Mouse (Mus musculus) lung, embryonic 15.5 days (tissue): ENCODE results near the gene Bod1l. TPM values are rescaled to one million over a fixed set of nuclear protein-coding genes. Genes with fewer than 3 reads are reported as not detected.

Source experiments
- ATAC-seq: fragments of 200-750 bp; cut with Nextera tagmentation; 2 replicates; pipeline ENCODE4 v1.8.0; 2017; ENCODE audit warnings: moderate number of reproducible peaks, borderline replicate concordance; ENCODE audit not compliant: low FRiP score, low TSS enrichment; ENCODE audit errors: extremely low read depth
- H3K27ac ChIP-seq: fragments of 300-500 bp; sonication (generic); 2 replicates; pipeline ENCODE4 v1.5.1; 2015; ENCODE audit warnings: moderate library complexity, mild to moderate bottlenecking, inconsistent platforms
- H3K27me3 ChIP-seq: fragments of 300-500 bp; sonication (generic); 2 replicates; pipeline ENCODE4 v1.6.1; 2015; ENCODE audit warnings: inconsistent platforms
- H3K36me3 ChIP-seq: fragments of 300-500 bp; sonication (generic); 2 replicates; pipeline ENCODE4 v1.6.1; 2015; ENCODE audit warnings: inconsistent platforms
- H3K4me1 ChIP-seq: fragments of 300-500 bp; sonication (generic); 2 replicates; pipeline ENCODE4 v1.6.1; 2015; ENCODE audit warnings: inconsistent platforms
- H3K4me2 ChIP-seq: fragments of 300-500 bp; sonication (generic); 2 replicates; pipeline ENCODE4 v1.6.1; 2015; ENCODE audit warnings: inconsistent platforms, mild to moderate bottlenecking, moderate library complexity
- H3K4me3 ChIP-seq: fragments of 300-500 bp; sonication (generic); 2 replicates; pipeline ENCODE4 v1.5.1; 2015; ENCODE audit warnings: mild to moderate bottlenecking, inconsistent platforms
- H3K9ac ChIP-seq: fragments of 300-500 bp; sonication (generic); 2 replicates; pipeline ENCODE4 v1.6.1; 2015; ENCODE audit warnings: inconsistent platforms
- H3K9me3 ChIP-seq: fragments of 300-500 bp; sonication (generic); 2 replicates; pipeline ENCODE4 v1.6.1; 2016; ENCODE audit warnings: inconsistent platforms
- WGBS: fragments of 180-500 bp; shearing (Covaris S2); methylation state at CpG from one replicate; pipeline ENCODE4 v1.1.7; 2015; 5-methylcytosine and 5-hydroxymethylcytosine counted together
- polyA plus RNA-seq: library from polyadenylated mRNA; unstranded; fragments of >200 nt; fragmentation: Nextera tagmentation; extraction: Ambion mirVana; gene quantifications from 2 replicates; pipeline ENCODE4 v1.2.1, GENCODE M21; 2015

Bod1l gene
- polyA plus RNA-seq, 1 experiment from 2014 or later: 24.0 TPM

DNA sequence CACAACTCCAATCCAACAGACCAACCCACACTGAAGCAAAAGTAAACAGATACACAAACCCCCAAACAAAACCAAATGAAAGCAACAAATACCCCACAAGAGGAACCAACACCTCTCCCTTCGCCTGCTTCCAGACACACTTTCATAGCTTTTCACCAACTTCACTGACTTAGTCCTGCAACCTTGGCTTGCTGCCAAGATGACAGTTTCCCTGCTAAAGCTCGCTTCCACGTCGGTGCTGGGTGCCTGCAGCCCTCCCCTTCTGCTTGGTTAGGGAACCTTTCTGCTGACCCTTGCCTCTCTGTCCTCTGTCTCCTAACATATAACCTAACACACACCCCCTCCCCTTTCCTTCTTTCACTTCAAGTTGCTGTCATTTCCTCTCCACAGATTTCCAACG lies 1.4 kb downstream of the Bod1l start:
- no peak for ATAC-seq
- no peaks in the 10 kb centered on the region for H3K9me3 ChIP-seq
- no peak overlapping the region for H3K27ac ChIP-seq
- peak overlapping the region; percentile 97 for H3K9ac ChIP-seq
- peak overlapping the region; percentile 99 for H3K4me3 ChIP-seq
- 7% methylated on average over 5 of the region's 5 CpGs for WGBS
- H3K27me3 ChIP-seq: no peaks in the 10 kb centered on the region
- no peaks in the 10 kb centered on the region for H3K36me3 ChIP-seq
- peaks cover 19% of the 10 kb centered on the region for H3K4me1 ChIP-seq
- peak overlapping the region; percentile 77 for H3K4me2 ChIP-seq

DNA sequence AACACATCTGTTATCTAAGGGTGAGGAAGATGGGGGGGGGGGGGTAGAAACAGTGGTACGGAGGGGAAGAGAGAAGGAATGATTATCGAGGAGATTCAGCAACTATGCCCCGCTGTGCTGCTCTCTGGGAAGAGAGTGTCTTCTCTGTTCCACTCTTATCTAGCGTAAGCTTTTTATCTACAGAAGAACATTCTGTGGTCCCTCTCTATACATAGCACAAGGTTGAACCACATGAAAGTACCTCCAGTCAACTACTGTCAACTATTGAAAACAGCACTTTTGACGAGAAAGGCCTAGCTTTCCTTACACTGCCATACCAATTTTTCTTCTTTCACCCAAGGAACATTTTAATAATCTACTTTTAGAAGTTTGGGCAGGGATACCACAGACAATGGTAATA lies 2.4 kb downstream of the Bod1l start:
- Histone ChIP-seq H3K9ac (no peak overlapping the region), H3K4me2 (no peak overlapping the region), H3K4me3 (no peak overlapping the region), H3K36me3 (peaks cover 4% of the 10 kb centered on the region; the same call in 1 of the 2 replicates), H3K27me3 (no peaks in the 10 kb centered on the region), H3K9me3 (no peaks in the 10 kb centered on the region), H3K27ac (no peak overlapping the region), H3K4me1 (peaks cover 19% of the 10 kb centered on the region)
- ATAC-seq: no peak
- WGBS: 88% methylated on average over 5 of the region's 5 CpGs

DNA sequence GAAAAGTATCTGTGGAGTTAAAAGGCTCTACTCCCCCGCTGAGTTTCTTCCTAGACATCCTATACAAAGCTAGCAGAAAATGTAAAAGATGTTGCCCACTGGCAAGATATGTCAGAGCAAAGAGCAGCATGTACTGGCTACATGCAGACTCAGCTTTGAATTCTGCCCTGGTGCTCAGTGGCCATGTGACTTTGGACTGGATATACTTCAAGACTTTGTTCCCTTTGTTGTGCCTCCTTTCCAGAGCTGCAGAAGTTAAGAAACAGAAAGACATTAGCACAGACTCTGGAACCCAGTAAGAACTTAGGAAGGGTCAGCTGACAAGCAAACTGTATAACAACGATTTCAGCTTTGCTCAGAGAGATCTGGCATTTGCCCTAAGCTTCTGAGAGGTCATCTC lies 14.0 kb downstream of the Bod1l start:
- Histone ChIP-seq H3K9me3 (no peaks in the 10 kb centered on the region), H3K4me3 (no peak overlapping the region), H3K36me3 (peaks cover 79% of the 10 kb centered on the region), H3K4me2 (no peak overlapping the region), H3K9ac (no peak overlapping the region), H3K27ac (no peak overlapping the region), H3K4me1 (no peaks in the 10 kb centered on the region), H3K27me3 (no peaks in the 10 kb centered on the region)
- no peak for ATAC-seq
- WGBS: 83% methylated on average over 2 of the region's 2 CpGs

DNA sequence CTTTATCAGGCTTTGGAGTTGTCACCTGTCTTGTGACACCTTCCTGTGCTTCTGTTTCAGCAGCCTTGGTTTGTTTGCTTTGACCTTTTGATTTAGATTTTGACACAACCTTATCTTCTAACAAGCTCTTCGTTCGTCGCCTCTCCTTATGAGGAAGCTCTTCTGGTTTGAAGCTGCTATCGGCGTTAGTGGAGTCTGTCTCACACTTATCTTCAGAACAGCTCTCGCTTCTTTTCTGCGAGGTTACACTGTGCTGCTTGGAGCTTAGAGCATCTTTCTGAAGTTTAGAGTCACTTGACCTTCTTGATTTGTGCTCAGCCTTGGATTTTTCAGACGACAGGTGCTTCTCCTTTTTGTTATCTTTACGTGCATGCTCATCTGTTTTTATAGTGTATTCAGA lies 23.0 kb downstream of the Bod1l start:
- no peaks in the 10 kb centered on the region for H3K27me3 ChIP-seq
- H3K4me2 ChIP-seq: no peak overlapping the region
- H3K4me1 ChIP-seq: no peaks in the 10 kb centered on the region
- H3K9me3 ChIP-seq: no peaks in the 10 kb centered on the region
- H3K9ac ChIP-seq: no peak overlapping the region
- H3K4me3 ChIP-seq: no peak overlapping the region
- no peak overlapping the region for H3K27ac ChIP-seq
- H3K36me3 ChIP-seq: peaks cover 82% of the 10 kb centered on the region
- WGBS: 73% methylated on average over 9 of the region's 9 CpGs
- ATAC-seq: no peak

DNA sequence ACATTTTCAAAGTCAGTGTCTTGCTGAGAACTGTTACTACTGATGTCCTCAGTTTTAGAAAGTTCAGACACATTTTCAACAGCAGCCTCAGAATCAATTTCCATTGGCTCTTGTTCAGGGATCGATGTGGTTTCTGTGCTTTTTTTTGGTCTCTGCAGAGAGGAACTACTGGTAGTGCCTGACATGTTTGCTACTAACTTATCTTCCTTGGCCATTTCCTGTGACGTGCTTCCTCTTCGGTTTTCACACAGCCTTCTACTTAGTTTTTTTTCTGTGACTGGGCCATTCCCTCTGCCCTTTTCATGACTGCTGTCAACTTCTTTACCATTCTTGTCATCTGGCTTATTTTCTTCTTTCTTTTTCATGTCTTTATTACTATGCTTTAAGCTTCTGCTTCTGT lies 23.6 kb downstream of the Bod1l start:
- H3K36me3 ChIP-seq: peaks cover 76% of the 10 kb centered on the region
- H3K9ac ChIP-seq: no peak overlapping the region
- no peaks in the 10 kb centered on the region for H3K9me3 ChIP-seq
- H3K27me3 ChIP-seq: no peaks in the 10 kb centered on the region
- no peak overlapping the region for H3K4me2 ChIP-seq
- no peak overlapping the region for H3K27ac ChIP-seq
- H3K4me3 ChIP-seq: no peak overlapping the region
- H3K4me1 ChIP-seq: no peaks in the 10 kb centered on the region
- ATAC-seq: no peak
- 76% methylated on average over 3 of the region's 3 CpGs for WGBS

DNA sequence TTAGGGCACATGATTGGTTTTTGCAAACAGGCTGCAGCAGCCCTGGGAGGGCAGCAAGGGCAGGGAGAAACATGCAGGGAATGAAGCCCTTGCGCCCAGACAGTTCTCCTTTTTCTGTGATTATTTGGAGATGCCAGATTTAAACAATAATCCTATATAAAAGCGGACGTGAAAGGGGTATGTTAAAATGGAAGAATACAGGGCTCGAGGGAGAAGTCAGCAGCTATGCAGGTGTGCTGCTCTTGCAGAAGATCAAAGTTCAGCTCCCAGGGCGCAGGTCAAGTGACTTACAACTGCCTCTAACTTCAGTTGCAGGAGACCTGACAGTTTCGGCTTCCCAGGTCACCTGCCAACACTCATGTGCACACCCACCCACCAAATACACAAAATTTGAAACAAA lies 31.6 kb downstream of the Bod1l start:
- no peak overlapping the region for H3K9ac ChIP-seq
- no peaks in the 10 kb centered on the region for H3K27me3 ChIP-seq
- no peak overlapping the region for H3K4me3 ChIP-seq
- WGBS: 79% methylated on average over 6 of the region's 6 CpGs
- H3K4me2 ChIP-seq: no peak overlapping the region
- no peak overlapping the region for H3K27ac ChIP-seq
- H3K4me1 ChIP-seq: no peaks in the 10 kb centered on the region
- no peaks in the 10 kb centered on the region for H3K9me3 ChIP-seq
- H3K36me3 ChIP-seq: peaks cover 34% of the 10 kb centered on the region
- no peak for ATAC-seq

DNA sequence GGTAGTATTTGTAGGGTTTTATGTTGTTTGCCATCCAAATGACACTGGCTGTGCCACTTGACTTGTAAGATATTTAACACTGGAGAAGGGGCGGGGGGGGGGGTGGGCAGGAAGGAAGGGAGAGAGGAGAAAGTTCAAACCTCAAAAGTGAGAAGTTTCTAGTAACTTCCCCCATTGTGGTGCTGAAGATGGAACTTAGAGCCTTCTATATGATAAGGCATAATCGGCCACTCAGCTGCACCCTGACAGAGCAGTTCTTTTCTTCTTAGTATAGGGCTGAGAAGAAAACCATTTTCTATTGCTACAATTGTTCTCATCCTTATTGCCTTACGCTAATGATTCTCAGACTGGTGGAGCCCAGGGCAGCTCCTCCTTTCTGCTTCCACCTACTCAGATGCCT lies 32.8 kb downstream of the Bod1l start:
- Histone ChIP-seq H3K4me2 (no peak overlapping the region), H3K9ac (no peak overlapping the region), H3K27me3 (no peaks in the 10 kb centered on the region), H3K27ac (no peak overlapping the region), H3K36me3 (peaks cover 28% of the 10 kb centered on the region), H3K4me1 (no peaks in the 10 kb centered on the region), H3K9me3 (no peaks in the 10 kb centered on the region), H3K4me3 (no peak overlapping the region)
- WGBS: 75% methylated on average over 3 of the region's 3 CpGs
- ATAC-seq: no peak

DNA sequence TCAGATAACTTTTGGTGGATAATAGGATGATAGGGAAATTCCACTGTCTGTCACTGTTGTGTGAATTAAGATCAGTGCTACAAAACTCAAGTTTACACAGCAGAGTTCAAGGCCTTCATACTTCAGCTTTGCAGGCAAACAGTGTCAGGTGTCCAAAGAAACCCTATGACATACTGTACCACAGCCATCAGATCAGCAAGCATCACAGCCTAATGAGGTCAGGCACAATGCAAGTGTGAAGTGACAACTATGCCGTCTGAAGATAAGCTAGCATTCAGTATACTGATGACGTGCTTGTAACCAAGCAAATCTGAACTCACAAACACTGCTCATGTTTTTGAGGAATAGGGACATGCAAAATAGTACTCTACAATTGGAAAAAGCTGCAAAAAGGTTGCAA lies 36.7 kb downstream of the Bod1l start:
- no peak for ATAC-seq
- Histone ChIP-seq H3K9me3 (no peaks in the 10 kb centered on the region), H3K4me1 (no peaks in the 10 kb centered on the region), H3K27me3 (no peaks in the 10 kb centered on the region), H3K4me3 (no peak overlapping the region), H3K4me2 (no peak overlapping the region), H3K36me3 (peaks cover 35% of the 10 kb centered on the region), H3K9ac (no peak overlapping the region), H3K27ac (no peak overlapping the region)
- 75% methylated on average over 2 of the region's 2 CpGs for WGBS

DNA sequence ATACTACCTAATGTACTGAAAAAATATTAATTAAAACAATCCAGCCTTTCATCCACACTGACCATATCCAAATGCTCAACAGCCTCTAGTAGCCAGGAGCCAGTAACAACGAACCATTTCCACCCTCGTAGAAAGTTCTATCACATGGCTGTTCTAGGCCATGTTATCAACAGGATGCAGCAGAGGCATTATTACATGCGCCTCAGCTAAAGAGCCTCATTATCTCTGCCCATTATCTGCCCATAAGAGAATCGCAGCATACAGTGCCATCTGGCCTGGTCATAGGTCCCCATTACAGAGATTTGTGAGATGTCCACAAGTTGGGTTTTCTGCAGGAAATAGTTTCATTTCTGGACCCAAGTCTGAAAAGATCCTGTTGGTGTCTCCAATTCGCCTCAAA lies 37.9 kb downstream of the Bod1l start:
- no peak overlapping the region for H3K4me3 ChIP-seq
- H3K27me3 ChIP-seq: no peaks in the 10 kb centered on the region
- no peak overlapping the region for H3K9ac ChIP-seq
- no peak overlapping the region for H3K4me2 ChIP-seq
- H3K27ac ChIP-seq: no peak overlapping the region
- H3K36me3 ChIP-seq: peaks cover 28% of the 10 kb centered on the region
- no peaks in the 10 kb centered on the region for H3K4me1 ChIP-seq
- WGBS: 90% methylated on average over 5 of the region's 5 CpGs
- no peak for ATAC-seq
- H3K9me3 ChIP-seq: no peaks in the 10 kb centered on the region

DNA sequence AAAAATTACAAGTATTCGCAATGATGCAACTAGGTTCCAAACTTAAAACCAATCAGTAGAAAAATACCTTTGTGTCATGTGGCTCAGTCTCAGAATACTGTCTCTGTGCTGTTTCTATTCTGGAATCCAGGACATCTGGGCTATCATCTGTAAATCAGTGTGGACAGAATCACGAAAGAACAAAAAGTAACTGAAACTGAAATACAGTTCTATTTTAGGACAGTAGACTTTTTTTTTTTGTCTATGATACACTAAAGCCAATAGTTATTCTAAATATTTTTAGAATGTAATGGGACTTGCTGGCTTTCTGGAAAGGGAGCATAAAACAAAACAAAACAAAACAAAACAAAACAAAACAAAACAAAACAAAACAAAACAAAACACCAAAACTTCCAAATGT lies 39.0 kb downstream of the Bod1l start:
- 87% methylated on average over 2 of the region's 2 CpGs for WGBS
- Histone ChIP-seq H3K9me3 (no peaks in the 10 kb centered on the region), H3K9ac (no peak overlapping the region), H3K36me3 (peaks cover 38% of the 10 kb centered on the region), H3K27me3 (no peaks in the 10 kb centered on the region), H3K4me3 (no peak overlapping the region), H3K4me1 (no peaks in the 10 kb centered on the region), H3K27ac (no peak overlapping the region), H3K4me2 (no peak overlapping the region)
- no peak for ATAC-seq

DNA sequence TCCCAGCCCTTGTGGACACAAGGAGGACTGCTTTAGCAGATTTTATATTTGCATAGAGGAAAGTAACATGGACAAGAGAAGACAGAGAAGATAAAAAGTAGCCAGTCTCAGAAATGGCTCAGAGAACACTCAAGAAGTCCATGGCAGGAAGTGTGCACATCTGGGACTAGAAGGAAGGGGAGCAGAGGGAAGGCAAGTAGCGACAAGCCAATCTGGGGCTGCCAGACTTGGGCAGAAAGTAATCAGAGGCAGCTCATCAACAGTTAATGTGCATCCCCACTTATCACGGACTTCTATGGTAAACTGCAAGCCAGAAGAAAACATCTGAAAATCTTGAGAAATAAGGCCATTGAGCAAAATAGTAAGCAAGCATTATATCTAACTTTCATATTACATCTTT lies 39.5 kb downstream of the Bod1l start:
- no peak overlapping the region for H3K27ac ChIP-seq
- peaks cover 41% of the 10 kb centered on the region for H3K36me3 ChIP-seq
- 74% methylated on average over 2 of the region's 2 CpGs for WGBS
- no peaks in the 10 kb centered on the region for H3K4me1 ChIP-seq
- H3K4me3 ChIP-seq: no peak overlapping the region
- H3K9me3 ChIP-seq: no peaks in the 10 kb centered on the region
- no peaks in the 10 kb centered on the region for H3K27me3 ChIP-seq
- no peak for ATAC-seq
- no peak overlapping the region for H3K4me2 ChIP-seq
- H3K9ac ChIP-seq: no peak overlapping the region

DNA sequence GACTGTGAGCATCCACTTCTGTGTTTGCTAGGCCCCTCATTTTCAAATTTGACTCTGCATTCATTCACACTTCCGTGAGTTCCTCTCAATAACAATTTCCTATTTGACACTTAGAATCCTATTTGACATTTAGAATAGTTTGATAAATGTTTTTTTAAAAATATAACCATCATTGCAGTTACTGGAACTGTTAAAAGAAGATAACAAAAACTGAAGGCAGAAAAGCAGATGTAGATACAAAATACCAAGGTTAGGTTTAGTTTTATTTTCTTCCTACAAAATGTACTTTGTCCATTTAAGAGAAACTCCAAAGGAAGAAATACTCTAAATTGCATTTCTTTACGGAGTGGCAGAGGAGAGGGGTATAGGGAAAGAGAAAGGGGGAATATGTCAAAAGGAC lies 42.5 kb downstream of the Bod1l start:
- no peak overlapping the region for H3K4me3 ChIP-seq
- H3K4me1 ChIP-seq: no peaks in the 10 kb centered on the region
- 91% methylated on average over 2 of the region's 2 CpGs for WGBS
- no peaks in the 10 kb centered on the region for H3K9me3 ChIP-seq
- no peak overlapping the region for H3K4me2 ChIP-seq
- peaks cover 47% of the 10 kb centered on the region; the same call in 1 of the 2 replicates for H3K36me3 ChIP-seq
- H3K27me3 ChIP-seq: no peaks in the 10 kb centered on the region
- no peak overlapping the region for H3K27ac ChIP-seq
- no peak overlapping the region for H3K9ac ChIP-seq
- no peak for ATAC-seq

DNA sequence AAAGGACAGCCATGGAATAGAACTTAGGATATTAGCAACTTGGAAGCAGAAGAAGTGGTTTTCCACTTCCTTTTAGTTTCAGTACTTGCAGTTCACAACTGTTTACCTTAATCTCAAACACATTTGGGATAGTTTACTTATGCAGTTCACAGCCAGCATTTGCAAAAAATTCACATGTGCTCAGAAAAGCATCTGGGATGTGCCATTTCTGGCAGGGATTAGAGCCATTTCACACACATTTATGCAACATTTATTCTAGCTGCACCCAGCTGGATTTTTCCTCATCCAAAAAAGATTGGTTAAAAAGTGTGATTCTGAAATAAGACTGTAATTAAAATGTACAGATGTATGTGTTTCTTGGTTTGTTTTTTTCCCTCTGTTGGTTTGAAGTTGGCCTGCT lies 49.7 kb downstream of the Bod1l start:
- H3K36me3 ChIP-seq: peaks cover 46% of the 10 kb centered on the region

More for the DNA sequence above, 49.7 kb downstream of the Bod1l start:
- no peak overlapping the region for H3K4me2 ChIP-seq
- no peaks in the 10 kb centered on the region for H3K27me3 ChIP-seq
- no peaks in the 10 kb centered on the region for H3K9me3 ChIP-seq
- ATAC-seq: no peak
- H3K4me3 ChIP-seq: no peak overlapping the region
- no peaks in the 10 kb centered on the region for H3K4me1 ChIP-seq
- no peak overlapping the region for H3K27ac ChIP-seq
- no peak overlapping the region for H3K9ac ChIP-seq
